Mouse (Mus musculus) testis, adult 10 weeks (tissue): ENCODE measurements around the gene Zdhhc11. TPM values are rescaled to one million over a fixed set of nuclear protein-coding genes. Genes with fewer than 3 reads are reported as not detected.

Experiments
- polyA plus RNA-seq: library from polyadenylated mRNA; stranded (reverse); fragments of 350-450 nt; fragmentation: Illumina TruSeq; extraction: RNeasy Lipid Tissue Mini Kit (QIAGEN cat#74804); gene quantifications from one replicate; pipeline ENCODE4 v1.2.3, GENCODE M21; 2014; ENCODE audit warnings: low read depth, low replicate concordance

Zdhhc11 gene
- polyA plus RNA-seq, result 32.2 TPM

DNA sequence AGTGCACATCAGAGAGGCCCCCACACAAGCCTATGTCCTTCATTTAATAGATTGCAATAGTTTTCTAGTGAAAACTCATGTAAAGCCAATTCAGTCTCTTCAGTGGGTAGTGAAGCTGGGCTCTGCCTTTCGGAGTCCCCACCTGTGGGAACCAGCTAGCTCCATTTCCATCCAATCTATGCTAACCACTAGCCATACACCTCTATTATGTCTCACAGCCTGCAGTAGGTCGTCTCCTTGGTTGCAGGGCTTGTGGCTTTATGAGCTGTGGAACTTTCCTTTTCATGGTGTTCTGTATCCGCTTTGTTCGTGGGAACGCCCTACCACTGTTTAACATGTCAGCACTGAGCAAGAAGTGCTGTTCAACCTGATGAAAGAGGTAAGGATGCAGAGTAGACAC lies at the start of gene Zdhhc11:
Zdhhc11 (plus strand) TSS at position 301 of the 400 bp plus-strand sequence.

DNA sequence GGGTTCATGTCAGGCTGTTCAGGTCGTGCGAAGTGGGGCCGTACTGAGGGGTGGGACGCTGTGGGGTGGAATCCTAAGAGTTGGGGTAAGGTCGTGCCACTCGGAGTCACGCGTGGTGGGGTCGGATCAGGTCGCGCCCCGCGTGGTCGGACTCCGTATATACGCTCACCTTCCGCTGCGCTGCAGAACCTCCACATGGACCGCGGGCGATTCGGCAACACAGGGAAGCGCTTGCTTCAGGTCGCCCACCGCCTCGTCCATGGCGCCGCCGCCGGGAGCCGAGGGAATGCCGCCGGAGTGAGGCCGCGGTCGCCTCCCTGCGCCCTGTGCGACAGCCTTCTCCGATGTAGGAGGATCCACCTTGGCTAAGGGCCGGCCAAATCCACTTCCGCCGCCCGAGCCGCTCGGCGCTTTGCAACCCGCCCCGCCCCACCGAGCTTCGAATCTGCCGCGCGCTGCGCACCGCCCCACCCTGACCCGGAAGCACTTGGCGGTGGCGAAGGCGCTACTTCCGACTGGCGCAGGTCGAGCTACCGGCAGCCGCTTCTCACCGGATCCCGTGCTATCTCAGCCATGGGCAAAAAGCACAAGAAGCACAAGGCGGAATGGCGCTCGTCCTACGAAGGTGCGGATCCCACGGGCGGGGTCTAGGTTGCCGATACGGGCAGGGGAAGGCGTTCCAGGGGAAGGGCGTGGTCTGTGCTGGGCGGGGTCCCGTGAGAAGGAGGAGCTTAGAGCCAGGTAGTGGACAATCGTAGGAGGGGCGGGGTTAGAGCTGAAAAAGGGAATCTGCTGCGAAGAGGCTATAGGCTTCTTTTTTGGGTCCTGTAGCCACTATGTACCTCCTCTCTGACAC lies 26.1 kb upstream of the Zdhhc11 start, which contains the start of the genes Trip13 and Brd9:
Trip13 (minus strand) TSS at position 464 of the 856 bp plus-strand sequence.
Brd9 (plus strand) TSS at position 491 of the 856 bp plus-strand sequence.

DNA sequence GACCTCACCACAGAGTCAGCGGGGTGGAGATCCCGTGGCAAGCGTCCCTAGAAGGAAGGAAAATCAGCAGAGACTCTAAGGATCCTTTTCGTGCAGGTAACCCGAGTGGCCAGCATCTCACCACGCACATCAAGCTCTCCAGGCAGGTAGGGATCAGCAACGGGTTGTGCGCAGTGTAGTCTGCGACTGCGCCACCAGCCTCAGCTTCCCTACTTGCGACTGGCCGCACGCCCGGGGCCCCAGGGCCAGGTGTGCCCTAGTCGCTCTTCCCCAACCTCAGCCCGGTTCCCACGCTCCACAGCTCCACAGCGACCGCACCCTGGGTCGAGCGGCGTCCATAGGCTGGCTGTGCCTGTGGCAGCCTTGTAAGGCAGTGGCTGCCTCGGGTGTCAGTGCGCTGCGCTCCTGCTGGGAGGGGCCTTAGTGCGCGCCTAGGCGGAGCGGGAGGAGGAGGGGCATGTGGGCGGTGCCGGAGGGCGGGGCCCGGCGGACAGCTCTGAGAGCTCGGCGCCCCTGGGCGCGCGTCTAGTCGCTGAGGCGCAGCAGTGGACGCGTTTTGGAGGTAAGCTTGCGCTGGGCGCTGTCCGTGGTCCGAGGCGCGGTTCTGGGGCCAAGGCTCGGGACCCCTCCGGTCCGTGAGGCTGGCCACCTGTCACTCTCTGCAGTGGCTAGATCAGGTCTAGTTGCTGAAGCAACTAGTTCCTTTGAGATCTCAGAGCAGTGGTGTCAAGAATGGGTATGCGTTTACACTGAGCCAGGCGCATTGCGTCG lies 45.5 kb downstream of the Zdhhc11 start, which contains the start of gene Tppp:
Tppp (plus strand) TSS at position 460 of the 771 bp plus-strand sequence.

Other genes with a start within 250 kb of the Zdhhc11 start
- gene Slc12a7, start 230.8 kb upstream of the Zdhhc11 start, polyA plus RNA-seq, result 1.7 TPM
- gene Nkd2, start 116.2 kb upstream of the Zdhhc11 start, polyA plus RNA-seq, result 0.90 TPM
- gene Trip13, start 26.1 kb upstream of the Zdhhc11 start, polyA plus RNA-seq, result 25.5 TPM
- 42.1 TPM for gene Brd9, start 26.0 kb upstream of the Zdhhc11 start, polyA plus RNA-seq
- 1.1 TPM for gene Tppp, start 45.6 kb downstream of the Zdhhc11 start, polyA plus RNA-seq
- gene Cep72, start 98.4 kb downstream of the Zdhhc11 start, polyA plus RNA-seq, result 186 TPM
- 0.78 TPM for gene Slc9a3, start 157.6 kb downstream of the Zdhhc11 start, polyA plus RNA-seq
- gene Exoc3, start 244.9 kb downstream of the Zdhhc11 start, polyA plus RNA-seq, result 25.8 TPM